Mouse (Mus musculus) stomach, postnatal 0 days (tissue): ENCODE results near the gene Arhgap42. TPM values are rescaled to one million over a fixed set of nuclear protein-coding genes. Genes with fewer than 3 reads are reported as not detected.

Experiments
- ATAC-seq: fragments of 200-750 bp; cut with Nextera tagmentation; 2 replicates; pipeline ENCODE4 v1.8.0; 2017; ENCODE audit not compliant: low FRiP score, low TSS enrichment
- DNase-seq: peaks from one replicate; pipeline ENCODE4 v3.0.0-alpha.2; 2016; ENCODE audit warnings: low spot score
- H3K27ac ChIP-seq: fragments of 300-500 bp; sonication (generic); replicated peaks from 2 replicates; pipeline ENCODE4 v1.5.1; 2014; ENCODE audit warnings: mild to moderate bottlenecking, control low read depth
- H3K27me3 ChIP-seq: fragments of 300-500 bp; sonication (generic); 2 replicates; pipeline ENCODE4 v1.6.1; 2014; ENCODE audit warnings: low read length; ENCODE audit not compliant: control insufficient read depth, insufficient read depth
- H3K36me3 ChIP-seq: fragments of 300-500 bp; sonication (generic); 2 replicates; pipeline ENCODE4 v1.6.1; 2014; ENCODE audit warnings: low read length, mixed read lengths; ENCODE audit not compliant: control insufficient read depth, insufficient read depth
- H3K4me1 ChIP-seq: fragments of 300-500 bp; sonication (generic); replicated peaks from 2 replicates; pipeline ENCODE4 v1.6.1; 2014; ENCODE audit warnings: antibody characterized with exemption; ENCODE audit not compliant: control insufficient read depth, insufficient read depth
- H3K4me2 ChIP-seq: fragments of 300-500 bp; sonication (generic); replicated peaks from 2 replicates; pipeline ENCODE4 v1.6.1; 2014; ENCODE audit warnings: low read depth, mild to moderate bottlenecking, control low read depth, moderate library complexity
- H3K4me3 ChIP-seq: fragments of 300-500 bp; sonication (generic); 2 replicates; pipeline ENCODE4 v1.5.1; 2014; ENCODE audit warnings: low read depth, low read length, control low read depth
- H3K9ac ChIP-seq: fragments of 300-500 bp; sonication (generic); 2 replicates; pipeline ENCODE4 v1.6.1; 2014; ENCODE audit warnings: mild to moderate bottlenecking, low read length, control low read depth, mixed read lengths
- H3K9me3 ChIP-seq: fragments of 300-500 bp; sonication (generic); 2 replicates; pipeline ENCODE4 v1.6.1; 2016; ENCODE audit warnings: low read length; ENCODE audit not compliant: control insufficient read depth
- CTCF ChIP-seq: IDR thresholded peaks from 2 replicates; pipeline ENCODE4 v1.5.1; 2016; ENCODE audit warnings: antibody characterized with exemption, low read depth, mild to moderate bottlenecking, moderate library complexity
- EP300 ChIP-seq: optimal IDR thresholded peaks from 2 replicates; pipeline ENCODE3; 2016; ENCODE audit warnings: antibody characterized with exemption
- WGBS: fragments of 180-500 bp; shearing (Covaris S2); extraction: QIAGEN DNeasy Blood & Tissue Kit; methylation state at CpG from one replicate; pipeline ENCODE4 v1.1.7; 2014; 5-methylcytosine and 5-hydroxymethylcytosine counted together
- polyA plus RNA-seq: library from polyadenylated mRNA; unstranded; fragments of >200 nt; fragmentation: Nextera tagmentation; extraction: Ambion mirVana; gene quantifications from 2 replicates; pipeline ENCODE4 v1.2.1, GENCODE M21; 2015

Arhgap42 gene
- polyA plus RNA-seq, 1 experiment from 2014 or later = 21.7 TPM

- peak; percentile 76 for ATAC-seq
- 57% methylated on average over 4 of the region's 4 CpGs for WGBS
- no peak for DNase-seq
- TF ChIP-seq EP300 (no peak), CTCF (no peak)
- H3K4me2 ChIP-seq = no peak overlapping the region
- H3K36me3 ChIP-seq = no peaks in the 10 kb centered on the region
- H3K9me3 ChIP-seq = no peaks in the 10 kb centered on the region
- H3K27me3 ChIP-seq = no peaks in the 10 kb centered on the region
- no peaks in the 10 kb centered on the region; the same call in none of the 2 replicates for H3K4me1 ChIP-seq
- no peak overlapping the region for H3K9ac ChIP-seq
- H3K4me3 ChIP-seq = no peak overlapping the region
- H3K27ac ChIP-seq = no peak overlapping the region
Measured at GRCm38 (mm10) chr9:9207251-9207650, 31.6 kb downstream of the Arhgap42 start.

- DNase-seq (peak; percentile 35), ATAC-seq (peak; percentile 45; the same call in 1 of the 2 replicates)
- Histone ChIP-seq H3K36me3 (no peaks in the 10 kb centered on the region), H3K9me3 (no peaks in the 10 kb centered on the region), H3K27me3 (no peaks in the 10 kb centered on the region), H3K4me3 (no peak overlapping the region), H3K27ac (no peak overlapping the region), H3K9ac (no peak overlapping the region), H3K4me1 (no peaks in the 10 kb centered on the region), H3K4me2 (no peak overlapping the region)
- TF ChIP-seq EP300 (no peak), CTCF (no peak)
- 43% methylated on average over 8 of the region's 8 CpGs for WGBS
Measured at GRCm38 (mm10) chr9:9200827-9201388, 38.0 kb downstream of the Arhgap42 start.

DNA sequence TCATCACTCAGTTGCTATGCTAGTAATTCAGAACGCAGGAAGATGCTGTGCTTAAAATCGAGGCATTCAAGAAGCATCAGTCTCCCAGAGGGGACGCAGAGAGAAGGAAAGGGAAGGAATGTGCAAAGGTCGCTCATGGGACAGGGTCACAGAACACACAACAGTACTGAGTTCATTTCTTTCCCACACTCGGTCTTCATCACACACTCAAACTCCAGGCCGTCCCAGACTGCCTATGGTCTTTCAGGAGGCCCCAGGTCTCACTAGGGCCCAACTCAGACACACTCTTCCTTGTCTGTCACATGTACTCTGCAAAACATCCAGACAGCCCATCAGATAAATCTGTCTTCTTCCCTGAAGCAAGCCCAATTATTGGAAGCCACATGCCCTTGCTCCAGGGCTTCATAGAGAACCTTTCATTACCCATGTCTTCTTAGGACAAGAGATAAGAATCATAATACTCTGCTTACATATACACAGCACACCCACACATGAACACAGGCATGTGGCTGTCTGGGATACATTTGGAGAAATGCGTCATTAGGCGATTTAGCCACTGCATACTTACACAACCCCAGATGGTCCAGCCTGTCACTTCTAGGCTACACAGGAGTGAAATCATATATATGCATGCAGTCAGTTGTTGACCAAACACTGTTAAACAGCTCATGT is 39.6 kb downstream of the Arhgap42 start:
- Histone ChIP-seq H3K9ac (no peak overlapping the region), H3K27ac (0 out of 2 replicates have a peak overlapping the region, but pooled peaks have one; percentile 30), H3K36me3 (no peaks in the 10 kb centered on the region), H3K4me1 (no peaks in the 10 kb centered on the region), H3K4me3 (no peak overlapping the region), H3K9me3 (no peaks in the 10 kb centered on the region), H3K4me2 (no peak overlapping the region), H3K27me3 (no peaks in the 10 kb centered on the region)
- TF ChIP-seq CTCF (no peak), EP300 (no peak)
- DNase-seq = no peak
- ATAC-seq = 0 out of 2 replicates have a peak, but pooled peaks have one; percentile 29
- WGBS = 48% methylated on average over 8 of the region's 8 CpGs

- ATAC-seq = no peak
- Histone ChIP-seq H3K27ac (no peak overlapping the region), H3K9ac (no peak overlapping the region), H3K4me3 (no peak overlapping the region), H3K4me1 (no peaks in the 10 kb centered on the region), H3K9me3 (no peaks in the 10 kb centered on the region), H3K36me3 (no peaks in the 10 kb centered on the region), H3K27me3 (no peaks in the 10 kb centered on the region), H3K4me2 (no peak overlapping the region)
- WGBS = 19% methylated on average over 3 of the region's 3 CpGs
- no peak for DNase-seq
- TF ChIP-seq CTCF (no peak), EP300 (no peak)
Measured at GRCm38 (mm10) chr9:9198645-9199044, 40.3 kb downstream of the Arhgap42 start.

GRCm38 (mm10) chr9:9196046-9196445 is 42.9 kb downstream of the Arhgap42 start:
- Histone ChIP-seq H3K9ac (no peak overlapping the region), H3K4me3 (no peak overlapping the region), H3K27me3 (no peaks in the 10 kb centered on the region), H3K36me3 (no peaks in the 10 kb centered on the region), H3K4me1 (no peaks in the 10 kb centered on the region), H3K27ac (no peak overlapping the region), H3K4me2 (no peak overlapping the region), H3K9me3 (no peaks in the 10 kb centered on the region)
- ATAC-seq = no peak
- no peak for DNase-seq
- TF ChIP-seq CTCF (no peak), EP300 (no peak)

DNA sequence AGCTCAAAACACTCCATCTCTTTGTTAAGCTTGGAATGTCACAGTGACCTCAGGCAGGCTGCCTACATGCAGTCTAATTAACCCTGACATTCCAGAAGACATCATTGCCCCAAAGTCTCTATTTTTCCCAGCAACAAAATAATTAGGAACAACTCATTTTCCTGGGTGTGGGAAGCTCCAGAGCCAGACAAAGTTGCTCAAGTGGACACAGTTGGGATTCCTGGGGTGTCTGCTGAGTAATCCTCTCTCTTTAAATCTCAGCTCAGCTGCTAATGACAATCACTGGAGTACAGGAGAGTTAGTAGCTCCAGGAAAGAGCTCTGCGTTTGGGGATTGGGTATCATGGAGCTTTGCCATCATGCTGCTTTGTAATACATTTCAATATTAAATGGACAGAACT is 44.4 kb downstream of the Arhgap42 start:
- TF ChIP-seq EP300 (no peak), CTCF (no peak)
- no peak for DNase-seq
- 57% methylated on average over 1 of the region's 1 CpGs for WGBS

More for the DNA sequence above, 44.4 kb downstream of the Arhgap42 start:
- Histone ChIP-seq H3K27ac (no peak overlapping the region), H3K27me3 (no peaks in the 10 kb centered on the region), H3K9me3 (no peaks in the 10 kb centered on the region), H3K4me1 (no peaks in the 10 kb centered on the region), H3K36me3 (no peaks in the 10 kb centered on the region), H3K4me3 (no peak overlapping the region), H3K9ac (no peak overlapping the region), H3K4me2 (no peak overlapping the region)
- no peak for ATAC-seq
